Mouse (Mus musculus) cerebellum, adult 18-20 months (tissue): ENCODE measurements around the gene Srgn.
"Not testable (repeated sequence)": the region's sequence is repeated elsewhere in the genome, so short reads cannot be mapped to it uniquely, and the experiment has no call there.

ENCODE experiments used
- DNase-seq, 2 experiments: peaks; one replicate each; pipeline ENCODE4 v3.0.0; 2021

The Srgn gene

DNA sequence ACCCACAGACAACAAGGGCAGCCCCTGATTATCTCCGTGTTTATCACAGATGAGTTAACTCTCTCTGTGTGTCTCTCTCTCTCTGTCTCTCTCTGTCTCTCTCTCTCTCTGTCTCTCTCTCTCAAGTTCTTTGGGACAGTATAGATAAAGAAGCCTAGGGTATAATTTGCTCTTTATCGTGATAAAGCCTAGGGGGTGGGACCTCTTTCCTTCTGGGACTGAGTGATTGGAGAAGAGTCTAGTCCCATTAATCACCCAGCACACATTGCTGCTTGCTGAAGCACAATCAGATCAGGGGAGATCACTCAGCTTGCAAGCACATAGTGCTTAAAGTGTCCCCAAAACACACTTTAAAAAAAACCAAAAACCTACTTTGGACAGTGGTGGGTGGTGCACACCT lies 6.3 kb downstream of the Srgn start:
- DNase-seq = no peak

DNA sequence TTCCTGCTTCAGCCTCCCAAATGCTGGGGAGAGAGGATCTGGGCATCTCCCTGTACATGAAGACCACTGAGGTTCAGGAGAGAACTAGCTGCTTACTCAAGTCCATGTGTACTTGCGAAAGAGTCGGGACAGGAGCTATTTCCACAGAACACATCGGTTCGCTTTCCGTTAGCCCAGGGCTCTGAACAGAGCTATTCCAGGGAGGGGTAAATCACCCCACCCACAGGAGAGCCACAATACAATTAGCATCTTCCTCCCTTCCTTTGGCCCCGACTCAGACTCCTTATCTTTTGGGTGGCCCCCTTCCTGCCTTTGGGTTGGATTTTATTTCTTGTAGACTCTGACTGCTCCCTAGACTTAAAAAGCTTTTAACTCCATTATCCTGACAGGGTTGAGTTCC lies 9.7 kb downstream of the Srgn start:
- DNase-seq = no peak

GRCm38 (mm10) chr10:62512855-62513254 lies 14.4 kb downstream of the Srgn start:
- no peak for DNase-seq

DNA sequence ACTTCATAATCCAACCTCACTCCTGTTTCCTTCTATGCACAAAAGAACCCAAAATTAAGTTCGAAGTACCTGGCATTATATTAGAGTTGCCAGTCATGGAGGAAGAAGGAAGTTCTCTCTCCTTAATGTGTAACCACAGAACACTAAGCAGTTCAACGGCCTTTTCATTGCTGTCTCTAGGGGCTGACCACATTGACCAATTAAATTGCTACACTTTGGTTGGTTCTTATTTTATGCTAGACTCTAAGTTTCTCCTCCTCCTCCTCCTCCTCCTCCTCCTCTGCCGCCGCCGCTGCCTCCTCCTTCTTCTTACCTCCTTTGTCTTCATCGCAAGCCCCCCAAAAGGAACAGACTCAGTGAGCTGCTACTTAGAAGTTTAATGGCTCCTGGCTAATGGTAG lies 15.7 kb downstream of the Srgn start:
- DNase-seq = no peak

GRCm38 (mm10) chr10:62509032-62509656 lies 18.1 kb downstream of the Srgn start:
- DNase-seq = no peak

- no peak for DNase-seq
Observed at GRCm38 (mm10) chr10:62508459-62508858, 18.8 kb downstream of the Srgn start.

GRCm38 (mm10) chr10:62507591-62508308 lies 19.5 kb downstream of the Srgn start:
- no peak for DNase-seq

DNA sequence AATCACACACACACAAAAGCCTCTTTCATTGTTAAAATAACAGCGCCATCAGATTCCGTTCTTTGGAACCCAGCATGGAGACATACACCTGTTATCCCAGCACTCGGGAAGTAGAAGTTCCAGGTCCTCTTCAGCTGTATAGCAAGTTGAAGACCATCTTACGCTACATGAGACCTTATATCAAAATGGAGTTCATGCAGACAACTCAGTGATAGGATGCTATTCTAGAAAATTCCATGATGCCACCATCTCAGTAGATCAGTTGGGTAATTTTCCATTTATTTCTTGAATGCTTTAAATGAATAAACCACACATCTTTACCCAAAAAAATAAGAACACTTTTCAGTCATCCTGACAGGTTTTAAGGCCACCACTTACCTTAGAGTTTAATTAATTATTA lies 20.2 kb downstream of the Srgn start:
- no peak for DNase-seq

DNA sequence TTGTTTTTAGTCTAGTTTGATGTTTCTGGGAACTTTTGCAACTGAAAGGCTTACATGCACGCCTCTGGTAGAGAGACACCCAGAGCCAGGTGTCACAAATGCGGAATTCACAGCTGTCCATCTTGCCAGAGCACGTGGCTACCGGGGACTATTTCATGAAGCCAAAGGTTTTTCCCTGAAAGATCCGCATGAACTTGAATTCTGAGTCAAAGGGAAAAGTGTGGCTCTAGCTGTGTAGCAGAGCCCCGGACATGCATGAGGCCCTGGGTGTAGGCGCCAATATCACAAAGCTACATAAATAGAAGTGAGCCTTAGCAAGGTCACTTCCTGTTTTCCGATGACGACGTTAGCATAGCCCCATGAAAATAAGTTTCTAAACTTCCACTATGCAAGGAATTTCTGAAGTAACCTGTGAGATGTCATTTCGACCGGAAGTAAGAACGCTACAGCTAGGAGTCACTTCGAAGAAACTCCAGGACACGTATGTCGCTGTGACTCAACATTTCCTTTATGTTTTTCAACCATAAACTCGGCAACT lies 21.2 kb downstream of the Srgn start:
- DNase-seq = no peak

- DNase-seq = no peak
Observed at GRCm38 (mm10) chr10:62505224-62505983, 21.8 kb downstream of the Srgn start.

- no peak for DNase-seq
Observed at GRCm38 (mm10) chr10:62503836-62504628, 23.2 kb downstream of the Srgn start.

DNA sequence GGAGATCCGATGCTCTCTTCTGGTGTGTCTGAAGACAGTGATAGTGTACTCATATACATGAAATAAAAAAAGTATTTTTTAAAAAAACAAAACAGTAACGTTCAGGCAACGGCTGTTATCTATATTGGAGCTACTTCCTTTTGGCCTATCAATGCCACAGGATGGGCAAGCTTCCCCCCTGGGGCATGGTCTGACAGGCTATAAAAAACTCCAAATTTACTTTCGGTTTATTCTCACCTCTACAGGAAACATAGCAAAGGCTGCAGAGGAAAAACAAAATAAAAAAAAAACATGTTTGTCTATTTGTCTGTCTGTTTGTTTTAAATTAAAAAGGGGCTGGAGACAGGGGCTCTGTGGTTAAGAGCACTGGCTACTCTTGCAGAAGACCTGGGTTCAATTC lies 23.9 kb downstream of the Srgn start:
- DNase-seq = no peak

DNA sequence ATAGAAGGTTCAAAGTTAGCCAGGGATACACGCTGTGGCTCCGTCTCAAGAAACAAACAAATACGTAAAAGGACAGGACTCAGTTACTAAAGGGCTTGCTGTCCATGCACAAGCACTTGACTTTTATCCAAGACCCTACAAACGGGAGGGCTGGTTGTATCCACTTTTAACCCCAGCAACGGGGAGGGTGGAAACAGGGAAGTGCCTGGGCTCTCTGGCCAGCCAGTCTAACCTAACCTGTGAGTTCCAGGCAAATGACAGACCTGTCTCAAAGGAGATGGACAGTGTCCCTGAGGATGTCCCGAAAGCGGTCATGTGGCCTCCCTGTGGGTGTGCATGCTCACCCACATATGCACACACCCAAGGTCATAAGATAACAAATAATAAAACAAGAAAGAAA lies 25.3 kb downstream of the Srgn start:
- DNase-seq = no peak

GRCm38 (mm10) chr10:62500916-62501615 lies 26.2 kb downstream of the Srgn start:
- DNase-seq = no peak

GRCm38 (mm10) chr10:62500088-62500915 lies 26.9 kb downstream of the Srgn start:
- peak; percentile 49 to 70 for DNase-seq

GRCm38 (mm10) chr10:62491681-62492080 lies 35.6 kb downstream of the Srgn start:
- DNase-seq = not testable (repeated sequence)

DNA sequence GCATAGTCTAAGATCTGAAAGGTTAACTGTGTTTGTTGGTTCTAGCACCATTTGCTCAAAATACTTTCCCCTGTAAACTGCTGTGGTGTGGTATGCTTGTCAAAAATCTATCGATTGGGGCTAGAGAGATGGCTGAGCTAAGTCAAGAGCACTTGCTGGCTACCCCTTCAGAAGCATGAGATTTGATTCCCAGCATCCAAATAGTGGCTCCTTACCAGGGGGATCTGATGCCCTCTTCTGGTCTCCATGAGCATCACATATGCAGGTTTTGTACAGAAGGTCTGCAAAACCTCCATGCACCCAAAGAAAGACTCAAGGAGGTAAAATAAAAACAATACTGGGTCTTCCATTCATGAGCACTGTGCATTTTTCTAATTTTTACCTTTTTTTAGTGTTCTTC lies 39.0 kb downstream of the Srgn start:
- peak; percentile 55 to 72 for DNase-seq

- DNase-seq = peak; percentile 97 to 98
Observed at GRCm38 (mm10) chr10:62486618-62487415, 40.4 kb downstream of the Srgn start, which contains the start of gene Vps26a. Gene Vps26a (minus strand): TSS chr10:62486805.

- peak in 1 of 2 experiments; percentile 9 for DNase-seq
Observed at GRCm38 (mm10) chr10:62485878-62486582, 41.2 kb downstream of the Srgn start.
